Mouse (Mus musculus) spleen, adult 2 months (tissue): ENCODE results near the gene Echs1. TPM values are rescaled to one million over a fixed set of nuclear protein-coding genes. Genes with fewer than 3 reads are reported as not detected.
A peak's percentile ranks its signal among the peaks of the same experiment; 100 is the strongest.

Source experiments
- DNase-seq, 2 experiments: peaks; one replicate each; pipeline versions ENCODE4 v3.0.0 to v3.0.0-alpha.2; 2012 to 2021; ENCODE audit warnings: low spot score in 2 of 2, low read depth in 1 of 2
- H3K27ac ChIP-seq: fragments of 200-500 bp; 2 replicates; pipeline ENCODE4 v1.5.1; 2012; ENCODE audit warnings: low read length, inconsistent platforms; ENCODE audit not compliant: insufficient read depth
- H3K27me3 ChIP-seq: fragments of 200-500 bp; 2 replicates; pipeline ENCODE4 v1.6.1; 2012; ENCODE audit warnings: mild to moderate bottlenecking, moderate library complexity, low read length, inconsistent platforms; ENCODE audit not compliant: control insufficient read depth, insufficient read depth
- H3K36me3 ChIP-seq: fragments of 200-500 bp; 2 replicates; pipeline ENCODE4 v1.6.1; 2012; ENCODE audit warnings: mild to moderate bottlenecking, low read length, inconsistent platforms; ENCODE audit not compliant: control insufficient read depth, insufficient read depth
- H3K4me1 ChIP-seq: fragments of 200-500 bp; 2 replicates; pipeline ENCODE4 v1.6.1; 2011; ENCODE audit warnings: inconsistent platforms; ENCODE audit not compliant: control insufficient read depth, insufficient read depth, insufficient read length
- H3K4me3 ChIP-seq: fragments of 200-500 bp; 2 replicates; pipeline ENCODE4 v1.5.1; 2011; ENCODE audit warnings: mild to moderate bottlenecking, inconsistent platforms; ENCODE audit not compliant: insufficient read depth, insufficient read length; ENCODE audit errors: extremely low read depth
- CTCF ChIP-seq: fragments of 200-500 bp; IDR thresholded peaks from 2 replicates; pipeline ENCODE4 v1.5.1; 2011; ENCODE audit warnings: mild to moderate bottlenecking, inconsistent platforms; ENCODE audit not compliant: insufficient read depth, insufficient read length, insufficient replicate concordance; ENCODE audit errors: extremely low read depth
- POLR2A ChIP-seq: fragments of 200-500 bp; IDR thresholded peaks from 2 replicates; pipeline ENCODE4 v1.6.1; 2011; ENCODE audit warnings: low read depth, low read length, inconsistent platforms
- WGBS: fragments of 180-500 bp; shearing (Covaris S2); methylation state at CpG from one replicate; pipeline ENCODE4 v1.1.7; 2018; 5-methylcytosine and 5-hydroxymethylcytosine counted together
- polyA plus RNA-seq: library from polyadenylated mRNA; depleted of rRNA; stranded (reverse); fragments of >200 nt; gene quantifications from 2 replicates; pipeline ENCODE4 v1.2.3, GENCODE M21; 2012

Echs1 gene
- polyA plus RNA-seq, 1 experiment, result 29.5 TPM

DNA sequence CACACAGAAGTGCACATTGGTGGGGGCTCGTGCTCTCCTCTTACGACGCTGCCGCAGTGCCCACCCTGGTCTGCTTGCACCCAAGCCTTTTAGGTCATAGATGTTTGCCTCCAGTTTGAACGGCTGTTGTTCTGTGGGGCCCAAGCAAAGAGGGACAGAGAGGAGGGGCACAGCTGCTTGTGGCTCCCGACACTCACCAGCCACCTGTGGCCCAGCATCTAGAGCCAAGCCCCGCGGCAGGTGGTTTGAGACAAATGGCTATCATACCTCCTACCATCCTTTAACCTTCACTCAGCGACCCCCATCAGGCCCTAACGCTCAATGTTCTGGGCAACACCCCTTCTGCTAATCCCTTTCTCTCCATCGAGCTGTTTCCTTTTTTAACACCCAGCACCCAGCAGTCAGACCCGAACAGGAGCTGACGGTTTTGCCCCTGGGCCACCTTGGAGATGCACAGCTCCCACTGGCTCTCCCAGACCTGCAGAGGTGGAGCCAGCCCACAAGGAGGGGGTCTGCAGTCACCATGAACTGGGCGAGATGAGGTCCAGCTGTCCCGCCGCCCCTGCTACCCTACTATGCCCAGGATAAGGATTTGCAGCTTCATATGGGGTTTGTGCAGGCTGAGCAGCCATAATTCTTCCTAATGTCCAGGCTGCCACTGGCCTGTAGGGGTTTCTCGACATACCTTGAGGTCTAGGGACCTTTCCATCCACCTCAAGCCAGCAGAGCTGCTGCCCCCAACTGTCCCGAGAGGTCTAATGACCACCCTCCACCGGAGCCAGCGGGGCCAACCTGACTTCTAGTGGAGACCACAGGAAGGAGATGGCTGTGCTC is 34.7 kb downstream of the Echs1 start:
- Histone ChIP-seq H3K4me3 (no peak overlapping the region), H3K27ac (no peak overlapping the region), H3K36me3 (no peaks in the 10 kb centered on the region), H3K27me3 (peaks cover 5% of the 10 kb centered on the region; the same call in 1 of the 2 replicates), H3K4me1 (no peaks in the 10 kb centered on the region)
- 27% methylated on average over 20 of the region's 20 CpGs for WGBS
- TF ChIP-seq CTCF (no peak), POLR2A (no peak)
- DNase-seq, result no peak

DNA sequence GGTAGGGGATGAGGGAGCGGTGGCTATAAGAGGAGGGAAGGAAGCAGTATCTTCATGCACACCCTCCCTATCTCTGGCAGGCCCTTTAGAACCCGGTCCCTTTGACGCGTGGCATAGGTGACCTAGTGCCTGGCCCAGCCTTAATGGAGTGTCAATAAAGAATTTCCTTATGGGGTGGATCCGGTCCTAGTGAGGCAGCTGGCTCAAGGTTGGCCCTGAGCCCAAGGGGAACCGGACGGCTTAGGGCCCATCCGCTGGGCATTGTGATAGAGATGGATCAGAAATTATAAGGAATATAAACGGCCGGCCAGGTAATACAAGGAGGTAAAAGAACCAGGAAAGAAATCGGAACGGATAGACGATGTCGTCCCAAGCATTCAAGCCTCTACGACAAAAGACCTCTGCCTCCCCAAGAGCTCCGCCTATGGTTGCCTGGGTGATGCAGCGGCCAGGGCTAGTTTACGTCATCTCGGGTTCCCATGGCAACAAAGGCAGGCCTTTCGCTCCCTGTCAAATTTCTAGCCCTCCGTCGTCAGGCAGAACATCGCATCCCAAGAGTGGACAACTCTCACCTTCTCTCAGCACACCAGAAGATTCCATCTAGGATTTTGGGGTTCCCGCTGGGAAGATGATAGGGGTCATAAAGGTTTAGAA is 35.6 kb downstream of the Echs1 start:
- no peaks in the 10 kb centered on the region for H3K4me1 ChIP-seq
- TF ChIP-seq CTCF, result no peak
- TF ChIP-seq POLR2A, result no peak
- H3K27me3 ChIP-seq, result peaks cover 5% of the 10 kb centered on the region; the same call in 1 of the 2 replicates
- no peak overlapping the region for H3K27ac ChIP-seq
- WGBS, result 8% methylated on average over 24 of the region's 24 CpGs
- H3K36me3 ChIP-seq, result no peaks in the 10 kb centered on the region
- H3K4me3 ChIP-seq, result no peak overlapping the region
- no peak for DNase-seq

DNA sequence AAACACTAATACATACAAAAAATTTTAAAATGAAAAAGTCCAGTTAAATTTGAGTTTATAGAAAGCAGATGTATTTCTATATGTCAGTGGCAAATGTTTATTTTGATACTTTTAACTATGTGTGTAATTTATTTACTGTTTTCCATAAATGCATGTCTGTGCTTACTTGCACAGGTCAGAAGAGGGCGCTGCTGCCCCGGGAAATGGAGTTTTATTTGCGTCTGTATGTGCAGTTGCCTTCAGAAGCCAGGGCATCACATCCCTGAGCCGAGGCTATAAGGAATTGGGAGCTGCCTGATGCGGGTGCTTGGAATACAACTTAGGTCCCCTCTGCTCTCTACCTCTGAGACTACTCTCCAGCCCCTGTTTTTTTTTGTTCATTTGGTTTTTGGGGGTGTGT is 37.6 kb downstream of the Echs1 start:
- TF ChIP-seq POLR2A, result no peak
- peak; percentile 63; the same call in 1 of the 2 replicates for TF ChIP-seq CTCF
- DNase-seq, result peak; percentile 18 to 46
- no peak overlapping the region for H3K27ac ChIP-seq
- no peaks in the 10 kb centered on the region for H3K4me1 ChIP-seq
- 6% methylated on average over 5 of the region's 5 CpGs for whole genome bisulfite sequencing
- H3K27me3 ChIP-seq, result peaks cover 5% of the 10 kb centered on the region; the same call in 1 of the 2 replicates
- H3K4me3 ChIP-seq, result no peak overlapping the region
- no peaks in the 10 kb centered on the region for H3K36me3 ChIP-seq

DNA sequence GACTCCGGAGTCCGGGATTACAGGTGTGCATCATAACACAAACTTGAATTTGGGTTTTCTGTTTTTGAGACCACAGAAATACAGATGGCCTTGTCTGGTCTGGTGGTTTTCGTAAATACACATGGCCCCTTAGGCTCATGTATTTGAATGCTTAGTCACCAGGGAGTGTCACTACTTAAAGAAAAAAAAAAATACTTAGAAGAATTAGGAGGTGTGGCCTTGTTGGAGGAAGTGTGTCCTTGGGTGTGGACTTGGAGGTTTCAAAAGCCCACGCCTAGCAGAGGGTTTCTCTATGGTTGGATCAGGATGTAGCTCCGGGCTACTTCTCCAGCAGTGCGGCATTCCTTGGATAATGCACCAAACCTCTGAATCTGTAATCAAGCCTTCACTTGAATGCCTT is 38.6 kb downstream of the Echs1 start:
- no peak for TF ChIP-seq CTCF
- no peak for DNase-seq
- H3K4me3 ChIP-seq, result no peak overlapping the region
- peaks cover 5% of the 10 kb centered on the region; the same call in 1 of the 2 replicates for H3K27me3 ChIP-seq
- H3K36me3 ChIP-seq, result no peaks in the 10 kb centered on the region
- no peaks in the 10 kb centered on the region for H3K4me1 ChIP-seq
- H3K27ac ChIP-seq, result no peak overlapping the region
- WGBS, result 57% methylated on average over 6 of the region's 6 CpGs

DNA sequence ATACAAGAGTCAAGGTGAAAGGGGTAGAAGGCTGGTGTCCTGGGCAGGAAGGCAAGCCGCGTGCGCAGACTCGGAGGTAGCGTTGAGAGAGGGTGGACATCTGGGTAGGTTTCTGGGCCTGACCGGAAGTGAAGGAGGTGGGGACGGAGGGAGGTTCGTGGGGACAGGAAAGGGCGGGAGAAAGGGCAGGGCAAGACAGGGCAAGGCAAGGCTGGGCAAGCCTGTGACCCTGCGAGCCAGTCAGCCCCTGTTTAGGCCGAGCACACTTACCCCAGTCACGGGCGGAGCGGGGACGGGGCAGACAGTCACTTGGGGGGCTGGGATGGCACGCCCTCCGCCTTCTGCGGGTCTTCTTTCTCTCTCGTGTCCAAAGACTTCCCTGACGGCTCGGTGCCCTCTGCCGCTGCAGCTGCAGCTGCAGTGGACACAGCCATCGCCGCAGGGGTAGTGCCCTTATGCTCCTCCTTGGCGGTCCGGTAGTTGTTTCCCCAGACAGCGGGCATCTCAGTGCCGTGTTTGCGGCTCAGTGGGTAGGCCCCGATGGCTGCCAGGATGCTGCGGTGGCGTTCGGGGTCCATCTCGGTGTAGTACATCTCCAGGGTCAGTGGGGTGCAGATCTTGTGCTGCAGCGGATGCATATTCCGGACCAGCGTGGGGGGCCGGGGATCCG is 46.1 kb downstream of the Echs1 start:
- WGBS, result 47% methylated on average over 39 of the region's 39 CpGs
- peaks cover 2% of the 10 kb centered on the region; the same call in 1 of the 2 replicates for H3K27me3 ChIP-seq
- no peak for DNase-seq
- H3K27ac ChIP-seq, result no peak overlapping the region
- no peak overlapping the region; the same call in 1 of the 2 replicates for H3K4me3 ChIP-seq
- no peaks in the 10 kb centered on the region for H3K4me1 ChIP-seq
- H3K36me3 ChIP-seq, result no peaks in the 10 kb centered on the region
- TF ChIP-seq POLR2A (no peak), CTCF (no peak)

DNA sequence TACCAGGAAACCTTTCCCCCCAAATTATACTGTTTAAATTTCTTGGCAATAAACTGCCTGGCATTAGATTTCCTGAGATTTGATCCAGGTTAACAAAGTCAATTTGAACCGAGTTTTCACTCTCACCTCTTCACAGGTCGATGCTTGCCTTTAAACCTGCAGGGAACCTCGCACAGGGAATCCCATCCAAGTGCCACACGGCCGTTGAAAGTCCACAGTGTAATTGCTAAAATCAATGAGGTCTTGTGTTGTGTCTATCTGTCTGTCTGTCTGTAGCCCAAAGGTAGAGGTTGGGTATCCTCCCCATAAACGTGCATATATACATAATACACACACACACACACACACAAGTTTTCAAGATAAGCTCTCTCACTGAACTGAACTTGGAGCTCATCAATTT is 48.9 kb downstream of the Echs1 start:
- Histone ChIP-seq H3K36me3 (no peaks in the 10 kb centered on the region), H3K27ac (no peak overlapping the region), H3K4me1 (no peaks in the 10 kb centered on the region), H3K4me3 (no peak overlapping the region), H3K27me3 (peaks cover 2% of the 10 kb centered on the region; the same call in 1 of the 2 replicates)
- TF ChIP-seq POLR2A (no peak), CTCF (no peak)
- DNase-seq, result no peak
- 70% methylated on average over 6 of the region's 6 CpGs for WGBS
